Mouse (Mus musculus): ENCODE data around the gene Tmem56. TPM values are rescaled to one million over a fixed set of nuclear protein-coding genes. Genes with fewer than 3 reads are reported as not detected.

Tmem56 gene
- total RNA-seq, 2 experiments from 2014 or later = 31.1 to 34.4 TPM

GRCm38 (mm10) chr3:121250576-121251433 lies 32.1 kb downstream of the Tmem56 start:
- no peak for DNase-seq (ENCODE audit: low spot score in 2 of 2)
- intact Hi-C loops (cut with DNase I) = no loop called here

DNA sequence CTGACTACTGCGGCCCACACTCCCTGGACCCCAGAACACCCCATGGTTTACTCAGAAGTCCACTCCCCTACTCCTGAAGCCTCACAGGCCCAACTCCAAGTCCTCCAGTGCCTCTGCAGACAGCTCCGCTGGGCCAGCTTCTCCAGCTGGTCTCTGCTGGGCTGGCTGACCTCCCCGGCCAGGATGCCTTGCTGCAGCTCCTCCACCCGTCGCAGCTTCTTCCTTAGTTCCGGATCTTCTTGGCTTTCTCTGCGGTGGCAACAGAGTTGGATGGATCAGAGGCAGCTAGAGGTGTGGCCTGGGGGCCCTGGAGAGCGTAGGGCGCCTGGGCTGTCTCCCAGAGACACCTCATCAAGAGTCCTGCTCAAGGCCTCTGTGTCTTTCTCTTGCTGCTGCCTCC lies 32.9 kb downstream of the Tmem56 start:
- intact Hi-C loops (cut with DNase I) = no loop called here
- DNase-seq (ENCODE audit: low spot score in 2 of 2) = no peak

GRCm38 (mm10) chr3:121242941-121243340 lies 40.0 kb downstream of the Tmem56 start:
- intact Hi-C loops (cut with DNase I) = no loop called here
- DNase-seq (ENCODE audit: low spot score in 2 of 2) = no peak

DNA sequence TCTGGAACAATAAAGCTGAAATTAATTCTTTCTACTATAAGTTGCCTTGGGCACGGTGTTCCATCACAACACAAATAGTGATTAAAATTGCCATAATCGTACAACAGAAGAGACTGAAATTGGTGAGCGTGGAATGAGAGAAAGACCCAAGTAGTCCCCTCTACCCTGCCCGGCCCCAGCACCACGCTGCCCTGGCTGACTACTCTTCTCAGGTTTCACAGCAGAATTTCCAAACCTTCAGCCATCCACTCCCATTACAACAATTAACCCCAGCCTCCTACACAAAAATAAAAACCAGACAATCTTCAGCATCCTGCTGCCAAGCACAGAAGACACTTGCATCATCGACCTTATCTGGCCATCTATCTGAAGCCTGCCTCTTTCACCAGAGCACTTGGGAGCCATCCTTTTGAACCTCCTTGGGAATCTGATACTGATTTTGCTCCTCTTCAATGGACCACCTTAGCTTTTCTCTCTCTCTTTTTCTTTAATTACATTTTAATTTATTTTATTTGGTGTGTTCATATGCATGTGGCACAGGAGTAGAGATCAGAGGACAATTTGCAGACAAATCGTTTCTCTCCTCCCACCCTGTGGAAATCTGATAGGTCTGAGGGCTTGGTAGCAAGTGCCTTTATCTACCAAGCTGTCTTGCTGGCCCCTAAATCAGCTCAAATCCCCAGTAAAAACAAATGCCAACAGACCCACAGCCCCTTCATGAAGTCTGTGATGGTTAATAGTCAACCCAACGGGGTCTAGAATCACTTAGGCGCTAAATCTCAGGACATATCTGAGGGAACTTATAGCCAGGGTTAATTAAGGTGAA lies 40.6 kb downstream of the Tmem56 start:
- intact Hi-C loops (cut with DNase I) = no loop called here
- DNase-seq (ENCODE audit: low spot score in 2 of 2) = no peak

DNA sequence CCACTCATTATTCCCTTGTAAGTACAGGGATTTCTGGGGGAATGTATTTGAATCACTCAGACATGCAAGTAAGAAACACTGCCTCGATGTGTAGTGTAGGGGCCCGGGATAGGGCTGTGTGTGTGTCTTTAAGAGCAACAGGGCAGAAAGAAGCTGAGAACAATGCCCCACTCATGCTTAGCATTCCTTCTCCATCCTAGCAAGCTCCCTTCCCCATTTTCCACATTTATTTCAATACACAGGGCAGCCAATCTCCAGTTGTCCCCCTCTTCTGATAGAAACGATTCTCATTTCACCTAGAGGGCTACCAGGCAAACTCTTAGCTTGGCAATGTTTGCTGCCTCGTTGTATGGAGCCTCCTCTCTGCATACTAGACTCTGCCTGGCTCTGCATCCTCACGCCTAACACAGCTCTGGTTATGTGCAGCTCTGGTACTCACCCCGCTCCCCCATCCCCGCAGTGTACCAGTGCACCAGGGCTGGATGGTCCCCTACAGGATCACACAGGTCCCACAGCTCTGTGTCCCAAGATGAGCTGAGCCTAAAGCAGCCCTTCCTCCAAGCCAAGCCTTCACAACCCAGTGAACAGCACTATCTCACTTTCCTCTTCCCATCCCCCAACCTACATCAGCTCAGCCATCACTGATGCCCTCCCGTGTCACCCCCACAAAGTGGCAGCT lies 42.4 kb downstream of the Tmem56 start:
- intact Hi-C loops (cut with DNase I) = no loop called here
- no peak for DNase-seq (ENCODE audit: low spot score in 2 of 2)

GRCm38 (mm10) chr3:121239096-121239495 lies 43.8 kb downstream of the Tmem56 start:
- intact Hi-C loops (cut with DNase I) = no loop called here
- peak in 1 of 2 experiments; percentile 41 for DNase-seq (ENCODE audit: low spot score in 2 of 2)

DNA sequence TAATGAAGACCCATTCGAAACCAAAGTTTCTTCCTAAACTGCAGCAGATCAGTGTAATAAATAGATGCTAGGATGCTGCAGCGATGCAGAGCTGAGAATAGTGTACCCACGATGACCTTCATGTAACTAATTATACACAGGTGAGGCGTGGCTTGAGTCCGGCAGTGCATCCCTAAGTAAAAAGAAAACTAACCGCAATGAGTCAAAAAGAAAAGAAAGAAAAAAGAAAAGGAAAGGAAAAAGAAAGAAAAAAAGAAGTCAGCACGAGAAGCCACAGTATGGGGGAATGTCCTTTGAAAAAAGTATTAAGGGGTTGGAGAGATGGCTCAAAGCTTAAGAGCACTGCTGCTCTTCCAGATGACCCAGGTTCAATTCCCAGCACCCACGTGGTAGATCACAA lies 58.1 kb downstream of the Tmem56 start:
- DNase-seq (ENCODE audit: low spot score in 2 of 2) = no peak
- intact Hi-C loops (cut with DNase I) = no loop called here

DNA sequence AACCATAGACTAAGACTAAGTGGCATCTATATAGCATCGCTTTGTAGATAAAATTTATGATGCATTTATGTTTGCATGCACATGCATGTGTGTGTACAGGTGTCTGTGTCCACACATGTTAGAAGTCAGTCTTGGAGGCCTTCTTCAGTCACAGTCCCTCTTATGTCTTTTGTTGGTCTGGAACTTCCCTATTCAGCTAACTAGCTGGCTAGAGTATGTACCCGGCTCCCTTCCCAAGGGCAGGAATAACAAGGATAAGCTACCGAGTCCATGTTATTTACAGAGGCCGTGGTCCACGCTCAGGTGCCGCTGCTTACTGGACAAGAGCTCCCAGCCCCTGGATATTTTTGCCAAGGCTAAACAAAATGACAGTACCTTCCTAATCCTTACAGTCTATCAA lies 58.7 kb downstream of the Tmem56 start:
- intact Hi-C loops (cut with DNase I) = no loop called here
- DNase-seq (ENCODE audit: low spot score in 2 of 2) = no peak

DNA sequence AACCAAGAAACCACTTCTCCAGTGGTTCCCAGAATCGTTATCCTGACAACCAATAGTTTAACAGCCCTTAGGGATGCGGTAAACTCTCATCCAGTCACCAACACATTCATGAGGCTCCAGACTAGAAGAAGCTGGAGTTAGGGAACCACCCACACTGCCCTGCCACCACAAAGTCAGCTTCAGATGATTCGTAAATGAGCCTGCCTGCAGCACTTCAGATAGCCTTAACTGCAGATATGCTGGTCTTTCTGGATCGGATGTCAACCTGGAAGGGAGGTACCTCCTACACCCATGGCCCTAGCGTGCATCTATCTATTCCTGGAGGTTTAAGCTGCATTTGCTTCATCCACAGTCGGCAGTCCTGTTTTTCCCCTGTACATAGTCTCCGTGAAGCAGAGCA lies 60.9 kb downstream of the Tmem56 start:
- DNase-seq (ENCODE audit: low spot score in 2 of 2) = peak in 1 of 2 experiments; percentile 26
- intact Hi-C loops (cut with DNase I) = no loop called here

GRCm38 (mm10) chr3:121217011-121217410 lies 65.9 kb downstream of the Tmem56 start:
- no peak for DNase-seq (ENCODE audit: low spot score in 2 of 2)
- intact Hi-C loops (cut with DNase I) = no loop called here

GRCm38 (mm10) chr3:121213501-121213900 lies 69.4 kb downstream of the Tmem56 start:
- DNase-seq (ENCODE audit: low spot score in 2 of 2) = no peak
- intact Hi-C loops (cut with DNase I) = no loop called here

DNA sequence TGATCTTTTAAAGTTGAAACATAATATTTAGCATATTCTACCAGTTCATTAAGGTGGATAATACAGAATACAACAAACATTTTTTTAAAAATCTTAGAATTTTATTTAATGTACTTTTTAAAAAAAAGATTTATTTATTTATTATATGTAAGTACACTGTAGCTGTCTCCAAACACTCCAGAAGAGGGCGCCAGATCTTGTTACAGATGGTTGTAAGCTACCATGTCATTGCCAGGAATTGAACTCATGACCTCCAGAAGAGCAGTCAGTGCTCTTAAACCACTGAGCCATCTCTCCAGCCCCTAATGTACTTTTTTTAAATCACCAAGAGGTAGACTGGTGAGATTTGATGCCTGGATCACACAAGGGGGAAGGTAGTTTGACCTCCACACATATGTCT lies 70.7 kb downstream of the Tmem56 start:
- intact Hi-C loops (cut with DNase I) = no loop called here
- DNase-seq (ENCODE audit: low spot score in 2 of 2) = no peak

DNA sequence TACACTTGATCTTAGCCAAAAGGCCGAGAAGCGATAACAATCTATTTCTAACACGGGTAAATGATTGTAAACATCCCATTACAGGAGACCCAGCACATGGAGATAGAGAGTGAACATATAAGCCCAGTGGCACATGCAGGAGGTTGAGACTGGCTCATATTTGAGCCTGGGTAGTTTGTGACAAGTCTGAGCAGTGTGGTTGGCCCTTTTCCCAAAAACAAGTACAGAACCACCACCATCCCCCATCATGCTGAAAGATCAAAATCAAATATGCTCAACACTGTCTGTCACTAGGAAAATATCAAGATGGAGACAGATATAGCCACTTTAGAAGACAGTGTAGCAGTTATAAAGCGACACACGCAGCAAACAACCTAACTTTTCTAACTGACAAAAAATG lies 73.9 kb downstream of the Tmem56 start:
- no peak for DNase-seq (ENCODE audit: low spot score in 2 of 2)
- intact Hi-C loops (cut with DNase I) = no loop called here

GRCm38 (mm10) chr3:121206202-121206882 lies 76.6 kb downstream of the Tmem56 start:
- no peak for DNase-seq (ENCODE audit: low spot score in 2 of 2)
- intact Hi-C loops (cut with DNase I) = no loop called here

GRCm38 (mm10) chr3:121202638-121203037 lies 80.3 kb downstream of the Tmem56 start:
- DNase-seq (ENCODE audit: low spot score in 2 of 2) = no peak

GRCm38 (mm10) chr3:121201012-121201747 lies 81.7 kb downstream of the Tmem56 start:
- no peak for DNase-seq (ENCODE audit: low spot score in 2 of 2)

More at GRCm38 (mm10) chr3:121202638-121203037, 80.3 kb downstream of the Tmem56 start:
- intact Hi-C loops (cut with DNase I) = no loop called here

DNA sequence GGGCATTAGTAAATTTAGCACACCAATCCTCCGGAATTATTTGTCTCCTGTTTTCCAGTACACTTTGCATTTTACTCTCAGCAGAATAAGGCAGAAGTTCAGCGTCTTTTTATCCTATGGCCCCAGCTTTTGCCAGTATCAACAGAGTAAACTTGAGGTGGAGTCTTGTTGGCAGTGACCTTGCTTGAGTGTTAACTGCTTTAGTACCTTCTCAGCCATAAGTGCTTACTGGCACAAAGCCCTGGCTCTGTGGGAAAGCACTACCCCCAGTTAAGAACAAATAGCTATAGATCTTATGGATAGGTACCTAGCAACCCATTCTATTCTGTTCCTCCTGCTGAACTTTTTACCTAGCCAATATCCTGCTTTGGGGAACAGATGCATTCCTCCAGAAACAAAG lies 93.7 kb downstream of the Tmem56 start:
- intact Hi-C loops (cut with DNase I) = no loop called here
- no peak for DNase-seq (ENCODE audit: low spot score in 2 of 2)

More at GRCm38 (mm10) chr3:121201012-121201747, 81.7 kb downstream of the Tmem56 start:
- intact Hi-C loops (cut with DNase I) = no loop called here

- no peak for DNase-seq (ENCODE audit: low spot score in 2 of 2)
- intact Hi-C loops (cut with DNase I) = no loop called here
Measured at GRCm38 (mm10) chr3:121187510-121187909, 95.4 kb downstream of the Tmem56 start.

- DNase-seq (ENCODE audit: low spot score in 2 of 2) = no peak
- intact Hi-C loops (cut with DNase I) = no loop called here
Measured at GRCm38 (mm10) chr3:121186925-121187324, 96.0 kb downstream of the Tmem56 start.

All from left cerebral cortex, postnatal 14 days (tissue).